Comparison of ENCODE assay signal across 10 mouse cellular contexts in the genomic region with DNA sequence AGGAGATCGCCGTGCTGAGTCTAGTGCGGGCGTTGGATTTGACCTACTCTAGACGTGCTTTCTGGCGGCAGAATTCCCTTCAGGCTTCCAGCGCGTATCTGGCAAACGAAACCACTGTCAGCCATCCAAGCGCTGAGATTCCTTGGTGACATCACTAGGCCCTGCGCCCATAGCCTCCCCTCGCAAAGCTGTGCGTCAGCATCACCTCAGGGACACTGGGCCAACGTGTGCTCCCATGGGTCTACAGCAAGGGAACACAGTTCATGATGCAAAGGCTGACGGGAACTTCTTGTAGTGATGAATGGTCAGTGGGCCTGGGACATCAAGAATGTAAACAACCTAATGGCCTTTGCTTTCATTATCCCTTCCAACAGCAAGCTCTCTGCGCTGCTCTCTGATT.
A peak's percentile ranks its signal among the peaks of the same experiment; 100 is the strongest.
DNase-seq lines count a peak whose midpoint lies in the region; ATAC-seq and TF ChIP-seq lines count a peak whose summit lies in the region.
"Had no signal": no experiment of that assay in that cellular context is flagged by ENCODE, and none has a peak within 500 bp of the region (broad histone marks: within the 10 kb centered on the region; RNA-seq: fewer than 3 reads in every experiment).

No protein-coding gene starts in this region.

- peak; percentile 89 for ATAC-seq in stomach, embryonic 16.5 days (ENCODE audit: insufficient read depth, low FRiP score)
- ATAC-seq in hindbrain, embryonic 16.5 days = no peak

- H3K4me2 ChIP-seq in stomach, embryonic 16.5 days (ENCODE audit: low read depth, low read length) = peak overlapping the region; percentile 26; the same call in 1 of the 2 replicates
- H3K4me2 ChIP-seq in hindbrain, embryonic 16.5 days (ENCODE audit: low read length) = no peak overlapping the region
- H3K4me2 ChIP-seq: embryonic facial prominence, embryonic 15.5 days had no signal

- TF ChIP-seq POLR2A in cerebellum, adult 2 months (IDR thresholded peaks at IDR 0.05; ENCODE audit: borderline replicate concordance, insufficient read depth, low read length) = no peak

- H3K9ac ChIP-seq in stomach, embryonic 16.5 days (ENCODE audit: low read length) = no peak overlapping the region; the same call in 1 of the 2 replicates
- no peak overlapping the region for H3K9ac ChIP-seq in hindbrain, embryonic 16.5 days (ENCODE audit: low read depth, low read length)
- H3K9ac ChIP-seq: embryonic facial prominence, embryonic 15.5 days had no signal

- TF ChIP-seq CTCF in cerebellum, adult 2 months (IDR thresholded peaks at IDR 0.05; ENCODE audit: borderline replicate concordance, insufficient read depth, low read depth, low read length) = no peak

- no peak overlapping the region for H3K4me3 ChIP-seq in cerebellum, adult 2 months (replicated peaks; ENCODE audit: insufficient read depth, low read depth, low read length)
- H3K4me3 ChIP-seq in stomach, embryonic 16.5 days (replicated peaks; ENCODE audit: low read length) = no peak overlapping the region; the same call in 1 of the 2 replicates
- H3K4me3 ChIP-seq in hindbrain, embryonic 16.5 days (ENCODE audit: low read length) = no peak overlapping the region
- H3K4me3 ChIP-seq: embryonic facial prominence, embryonic 15.5 days; myocyte had no signal

- no peaks in the 10 kb centered on the region for H3K36me3 ChIP-seq in stomach, embryonic 16.5 days (ENCODE audit: control insufficient read depth, insufficient read depth, low read length)
- no peaks in the 10 kb centered on the region for H3K36me3 ChIP-seq in hindbrain, embryonic 16.5 days (ENCODE audit: control insufficient read depth, insufficient read depth, low read length)
- H3K36me3 ChIP-seq: embryonic facial prominence, embryonic 15.5 days had no signal

- 41% methylated on average over 16 of the region's 16 CpGs for WGBS in cerebellum, adult 2 months
- 53% methylated on average over 16 of the region's 16 CpGs for WGBS in stomach, embryonic 16.5 days
- 80% methylated on average over 16 of the region's 16 CpGs for WGBS in hindbrain, embryonic 16.5 days

- no peaks in the 10 kb centered on the region for H3K27me3 ChIP-seq in cerebellum, adult 2 months (ENCODE audit: control insufficient read depth, insufficient read depth, low read length)
- H3K27me3 ChIP-seq in stomach, embryonic 16.5 days (ENCODE audit: control insufficient read depth, insufficient read depth, low read length) = no peaks in the 10 kb centered on the region
- H3K27me3 ChIP-seq in hindbrain, embryonic 16.5 days (replicated peaks; ENCODE audit: control insufficient read depth, insufficient read depth, low read length) = no peaks in the 10 kb centered on the region
- H3K27me3 ChIP-seq: embryonic facial prominence, embryonic 15.5 days had no signal

- DNase-seq in cerebellum, postnatal 10 days = peak; percentile 36 to 38
- DNase-seq in cerebellum, adult 2 months = no peak
- peak; percentile 79 for DNase-seq in heart, adult 8-10 months (ENCODE audit: low spot score)
- DNase-seq in kidney, postnatal 25 days = peak; percentile 43 to 71
- DNase-seq in layer of hippocampus, adult 11-12 months (ENCODE audit: low spot score) = no peak
- no peak for DNase-seq in thymus, postnatal 4 days

- H3K27ac ChIP-seq in cerebellum, adult 2 months (ENCODE audit: insufficient read depth, low read length) = no peak overlapping the region
- peak overlapping the region; percentile 76 for H3K27ac ChIP-seq in stomach, embryonic 16.5 days (ENCODE audit: low read length)
- H3K27ac ChIP-seq in hindbrain, embryonic 16.5 days (ENCODE audit: low read depth, low read length) = no peak overlapping the region
- H3K27ac ChIP-seq: embryonic facial prominence, embryonic 15.5 days had no signal

- no peaks in the 10 kb centered on the region for H3K9me3 ChIP-seq in stomach, embryonic 16.5 days (replicated peaks; ENCODE audit: control insufficient read depth, low read length)
- H3K9me3 ChIP-seq in hindbrain, embryonic 16.5 days (ENCODE audit: control insufficient read depth, low read length) = no peaks in the 10 kb centered on the region
- H3K9me3 ChIP-seq: embryonic facial prominence, embryonic 15.5 days had no signal

- H3K4me1 ChIP-seq in cerebellum, adult 2 months (ENCODE audit: control insufficient read depth, insufficient read depth, low read length) = no peaks in the 10 kb centered on the region
- H3K4me1 ChIP-seq in stomach, embryonic 16.5 days (ENCODE audit: control insufficient read depth, insufficient read depth, low read length) = no peaks in the 10 kb centered on the region
- peaks cover 8% of the 10 kb centered on the region for H3K4me1 ChIP-seq in hindbrain, embryonic 16.5 days (ENCODE audit: control insufficient read depth, insufficient read depth, low read depth, low read length)

Comparison
In these comparisons a context has a peak if more than half of its experiments do, and no peak if none do; other contexts are left out.
1. DNase-seq: peak in cerebellum, postnatal 10 days (2 of 2), heart, adult 8-10 months (single experiment) and kidney, postnatal 25 days (2 of 2); none in cerebellum, adult 2 months (0 of 2), layer of hippocampus, adult 11-12 months (single experiment) and thymus, postnatal 4 days (single experiment).